Mouse (Mus musculus) midbrain, embryonic 11.5 days (tissue): Measurements from ENCODE around the gene Pi4k2a. TPM values are rescaled to one million over a fixed set of nuclear protein-coding genes. Genes with fewer than 3 reads are reported as not detected.

ENCODE experiments used
- polyA plus RNA-seq: library from polyadenylated mRNA; unstranded; fragments of >200 nt; fragmentation: Nextera tagmentation; extraction: Ambion mirVana; gene quantifications from 2 replicates; pipeline ENCODE4 v1.2.1, GENCODE M21; 2014

Gene Pi4k2a
- polyA plus RNA-seq, 1 experiment from 2014 or later: 22.1 TPM

Other genes starting within 250 kb of the Pi4k2a start
- 6.6 and 7.2 TPM in 2 replicates for gene Frat2, start 242.3 kb upstream of the Pi4k2a start, polyA plus RNA-seq
- 13.2 and 14.7 TPM in 2 replicates for gene Rrp12, start 194.3 kb upstream of the Pi4k2a start, polyA plus RNA-seq
- 730 and 785 TPM in 2 replicates for gene Pgam1, start 178.5 kb upstream of the Pi4k2a start, polyA plus RNA-seq
- 75.0 and 82.1 TPM in 2 replicates for gene Exosc1, start 157.0 kb upstream of the Pi4k2a start, polyA plus RNA-seq
- 64.0 and 64.7 TPM in 2 replicates for gene Zdhhc16, start 157.0 kb upstream of the Pi4k2a start, polyA plus RNA-seq
- 27.0 and 33.4 TPM in 2 replicates for gene Mms19, start 109.3 kb upstream of the Pi4k2a start, polyA plus RNA-seq
- gene Ubtd1, start 108.7 kb upstream of the Pi4k2a start, polyA plus RNA-seq: 6.9 and 7.0 TPM in 2 replicates
- not detected in 2 replicates for gene Ankrd2, start 54.5 kb upstream of the Pi4k2a start, polyA plus RNA-seq
- 0.80 and 1.2 TPM in 2 replicates for gene Hoga1, start 44.9 kb upstream of the Pi4k2a start, polyA plus RNA-seq
- 0.10 TPM in 1 of 2 replicates, not detected in the other for gene 4933411K16Rik, start 38.2 kb upstream of the Pi4k2a start, polyA plus RNA-seq
- 65.1 and 65.6 TPM in 2 replicates for gene Morn4, start 4.1 kb upstream of the Pi4k2a start, polyA plus RNA-seq
- gene Avpi1, start 38.6 kb downstream of the Pi4k2a start, polyA plus RNA-seq: 11.1 and 12.9 TPM in 2 replicates
- gene Marveld1, start 56.9 kb downstream of the Pi4k2a start, polyA plus RNA-seq: 5.3 and 5.9 TPM in 2 replicates
- gene Zfyve27, start 73.5 kb downstream of the Pi4k2a start, polyA plus RNA-seq: 15.6 and 16.2 TPM in 2 replicates
- 0.11 and 0.14 TPM in 2 replicates for gene Sfrp5, start 111.8 kb downstream of the Pi4k2a start, polyA plus RNA-seq
- gene Golga7b, start 157.1 kb downstream of the Pi4k2a start, polyA plus RNA-seq: 2.3 and 2.8 TPM in 2 replicates